Mouse (Mus musculus) MEL (cell line): ENCODE results near the gene Evc2. TPM values are rescaled to one million over a fixed set of nuclear protein-coding genes. Genes with fewer than 3 reads are reported as not detected.

Experiments
- DNase-seq: peaks from one replicate; pipeline ENCODE4 v3.0.0; 2011; ENCODE audit warnings: low read depth, low spot score
- H3K27ac ChIP-seq: 2 replicates; pipeline ENCODE4 v1.5.1; 2012; ENCODE audit warnings: low read depth, mild to moderate bottlenecking, control low read depth, low read length, moderate library complexity; ENCODE audit not compliant: control insufficient read depth
- H3K27me3 ChIP-seq, 2 experiments: fragments of 150-350 bp in 1 of 2; sonication (generic) in 1 of 2; 2 replicates each; pipeline ENCODE4 v1.6.1; 2012; ENCODE audit warnings: low read length in 2 of 2, mild to moderate bottlenecking in 2 of 2, improper control_type of control experiment in 1 of 2, moderate library complexity in 1 of 2; ENCODE audit not compliant: insufficient read depth in 2 of 2, control insufficient read depth in 1 of 2
- H3K36me3 ChIP-seq, 2 experiments: 2 replicates each; pipeline ENCODE4 v1.6.1; 2012 to 2014; ENCODE audit warnings: low read length in 2 of 2, improper control_type of control experiment in 1 of 2, inconsistent platforms in 1 of 2, mild to moderate bottlenecking in 1 of 2; ENCODE audit not compliant: insufficient read depth in 2 of 2, control insufficient read depth in 1 of 2
- H3K4me1 ChIP-seq, 2 experiments: fragments of 150-350 bp in 1 of 2; sonication (generic) in 1 of 2; 2 replicates each; pipeline ENCODE4 v1.6.1; 2012; ENCODE audit warnings: low read length in 2 of 2, improper control_type of control experiment in 1 of 2, mild to moderate bottlenecking in 1 of 2; ENCODE audit not compliant: insufficient read depth in 2 of 2, control insufficient read depth in 1 of 2
- H3K4me3 ChIP-seq, 2 experiments: fragments of 150-350 bp in 1 of 2; sonication (generic) in 1 of 2; 2 replicates each; pipeline ENCODE4 v1.5.1; 2012; ENCODE audit warnings: low read depth in 2 of 2, low read length in 2 of 2, mild to moderate bottlenecking in 2 of 2, moderate library complexity in 2 of 2, control low read depth in 1 of 2, improper control_type of control experiment in 1 of 2; ENCODE audit not compliant: control insufficient read depth in 1 of 2, insufficient read depth in 1 of 2
- H3K79me2 ChIP-seq: 2 replicates; pipeline ENCODE4 v1.6.1; 2012; ENCODE audit warnings: mild to moderate bottlenecking, low read length, moderate library complexity; ENCODE audit not compliant: control insufficient read depth, poor library complexity, insufficient read depth
- H3K9ac ChIP-seq: 2 replicates; pipeline ENCODE4 v1.6.1; 2012; ENCODE audit warnings: low read depth, mild to moderate bottlenecking, control low read depth, low read length, moderate library complexity; ENCODE audit not compliant: control insufficient read depth, poor library complexity, severe bottlenecking
- H3K9me3 ChIP-seq: fragments of 150-350 bp; sonication (generic); replicated peaks from 2 replicates; pipeline ENCODE4 v1.6.1; 2012; ENCODE audit warnings: mild to moderate bottlenecking, low read length, improper control_type of control experiment, moderate library complexity; ENCODE audit not compliant: insufficient read depth
- CTCF ChIP-seq, 3 experiments: IDR thresholded peaks in 2 of 3; conservative IDR thresholded peaks in 1 of 3; 2 replicates each; pipeline ENCODE4 v1.5.1; 2011 to 2012; ENCODE audit warnings: low read length in 3 of 3, low read depth in 2 of 3, mild to moderate bottlenecking in 2 of 3, improper control_type of control experiment in 1 of 3, inconsistent platforms in 1 of 3, mixed read lengths in 1 of 3, moderate library complexity in 1 of 3; ENCODE audit not compliant: control insufficient read depth in 1 of 3, insufficient read depth in 1 of 3, poor library complexity in 1 of 3, severe bottlenecking in 1 of 3
- E2F4 ChIP-seq: IDR thresholded peaks from 2 replicates; pipeline ENCODE4 v1.6.1; 2011; ENCODE audit warnings: low read depth, low read length, improper control_type of control experiment, borderline replicate concordance
- GABPA ChIP-seq: IDR thresholded peaks from 2 replicates; pipeline ENCODE4 v1.6.1; 2012; ENCODE audit warnings: low read depth, mild to moderate bottlenecking, inconsistent platforms, low read length, improper control_type of control experiment, moderate library complexity
- HCFC1 ChIP-seq: IDR thresholded peaks from 2 replicates; pipeline ENCODE4 v1.6.1; 2012; ENCODE audit warnings: low read depth, mild to moderate bottlenecking, inconsistent platforms, low read length, improper control_type of control experiment, moderate library complexity
- KAT2A ChIP-seq: conservative IDR thresholded peaks from 2 replicates; pipeline ENCODE4 v1.6.1; 2012; ENCODE audit warnings: low read depth, low read length, improper control_type of control experiment, inconsistent platforms
- MAZ ChIP-seq: IDR thresholded peaks from 2 replicates; pipeline ENCODE4 v1.6.1; 2012; ENCODE audit warnings: low read depth, mild to moderate bottlenecking, inconsistent platforms, low read length, improper control_type of control experiment
- MYC ChIP-seq: IDR thresholded peaks from 2 replicates; pipeline ENCODE4 v1.6.1; 2011; ENCODE audit warnings: low read depth, mild to moderate bottlenecking, low read length, improper control_type of control experiment, moderate library complexity
- NELFE ChIP-seq: IDR thresholded peaks from 2 replicates; pipeline ENCODE4 v1.6.1; 2011; ENCODE audit warnings: low read depth, low read length, improper control_type of control experiment
- NRF1 ChIP-seq: IDR thresholded peaks from 2 replicates; pipeline ENCODE4 v1.6.1; 2014; ENCODE audit warnings: low read depth, mild to moderate bottlenecking, inconsistent platforms, low read length, improper control_type of control experiment, moderate library complexity; ENCODE audit not compliant: poor library complexity, insufficient read depth, severe bottlenecking
- RAD21 ChIP-seq: IDR thresholded peaks from 2 replicates; pipeline ENCODE4 v1.6.1; 2011; ENCODE audit warnings: mild to moderate bottlenecking, low read depth, low read length, improper control_type of control experiment
- USF2 ChIP-seq, 2 experiments: IDR thresholded peaks; 2 replicates each; pipeline ENCODE4 v1.6.1; 2011 to 2012; ENCODE audit warnings: improper control_type of control experiment in 2 of 2, low read length in 2 of 2, borderline replicate concordance in 1 of 2, inconsistent platforms in 1 of 2, low read depth in 1 of 2, mild to moderate bottlenecking in 1 of 2; ENCODE audit not compliant: insufficient read depth in 1 of 2
- ZMIZ1 ChIP-seq: IDR thresholded peaks from 2 replicates; pipeline ENCODE4 v1.6.1; 2012; ENCODE audit warnings: low read depth, mild to moderate bottlenecking, inconsistent platforms, low read length, improper control_type of control experiment, moderate library complexity
- ZNF384 ChIP-seq: IDR thresholded peaks from 2 replicates; pipeline ENCODE4 v1.6.1; 2012; ENCODE audit warnings: low read depth, mild to moderate bottlenecking, inconsistent platforms, low read length, improper control_type of control experiment
- polyA plus RNA-seq, 2 experiments: library from polyadenylated mRNA; stranded (reverse) in 1 of 2; unstranded in 1 of 2; fragments of >175 nt in 1 of 2; fragments of >200 nt in 1 of 2; gene quantifications; 2 replicates each; pipeline versions ENCODE4 v1.2.1 to v1.2.4; 2012; ENCODE audit warnings: low replicate concordance in 2 of 2, low read depth in 1 of 2; ENCODE audit not compliant: insufficient read length in 2 of 2, insufficient read depth in 1 of 2, missing spikeins in 1 of 2
- total RNA-seq: library from RNA; depleted of rRNA; stranded (reverse); fragments of 300-350 nt; gene quantifications from 2 replicates; pipeline ENCODE4 v1.2.3, GENCODE M21; 2012

Gene Evc2
- total and polyA plus RNA-seq, 3 experiments: not detected

- Histone ChIP-seq H3K9ac (no peak overlapping the region), H3K4me1 (no peaks in the 10 kb centered on the region), H3K27me3 (no peaks in the 10 kb centered on the region), H3K79me2 (no peaks in the 10 kb centered on the region), H3K36me3 (no peaks in the 10 kb centered on the region), H3K4me3 (no peak overlapping the region), H3K27ac (no peak overlapping the region), H3K9me3 (no peaks in the 10 kb centered on the region)
- no peak for DNase-seq
- no peak for TF ChIP-seq ZMIZ1
- no peak for TF ChIP-seq KAT2A
Observed at GRCm38 (mm10) chr5:37343962-37344361, 5.7 kb downstream of the Evc2 start.

GRCm38 (mm10) chr5:37351791-37352190 lies 13.5 kb downstream of the Evc2 start:
- no peak overlapping the region for H3K9ac ChIP-seq
- no peaks in the 10 kb centered on the region for H3K36me3 ChIP-seq
- no peak overlapping the region for H3K27ac ChIP-seq
- TF ChIP-seq HCFC1 (no peak), E2F4 (no peak), MAZ (no peak), USF2 (IDR thresholded peaks at IDR 0.05; ENCODE audit: borderline replicate concordance in 1 of 2, insufficient read depth in 1 of 2, low read depth in 1 of 2, low read length in 2 of 2) (no peak), CTCF (IDR thresholded peaks at IDR 0.05 in 2 of 3, conservative IDR thresholded peaks at IDR 0.05 in 1 of 3; ENCODE audit: control insufficient read depth in 1 of 3, insufficient read depth in 1 of 3, low read depth in 2 of 3, low read length in 3 of 3, poor library complexity in 1 of 3, severe bottlenecking in 1 of 3) (no peak), NRF1 (no peak)
- DNase-seq: no peak
- no peaks in the 10 kb centered on the region for H3K9me3 ChIP-seq
- H3K79me2 ChIP-seq: no peaks in the 10 kb centered on the region
- no peaks in the 10 kb centered on the region for H3K4me1 ChIP-seq
- H3K27me3 ChIP-seq: no peaks in the 10 kb centered on the region
- no peak overlapping the region for H3K4me3 ChIP-seq

GRCm38 (mm10) chr5:37354385-37354784 lies 16.1 kb downstream of the Evc2 start:
- Histone ChIP-seq H3K27me3 (no peaks in the 10 kb centered on the region), H3K9me3 (no peaks in the 10 kb centered on the region), H3K27ac (no peak overlapping the region), H3K79me2 (no peaks in the 10 kb centered on the region), H3K36me3 (no peaks in the 10 kb centered on the region), H3K4me1 (no peaks in the 10 kb centered on the region), H3K4me3 (no peak overlapping the region), H3K9ac (no peak overlapping the region)
- DNase-seq: peak; percentile 9
- peak; percentile 16 to 56 (median 18); a peak in 4 of 6 replicates for TF ChIP-seq CTCF (IDR thresholded peaks at IDR 0.05 in 2 of 3, conservative IDR thresholded peaks at IDR 0.05 in 1 of 3; ENCODE audit: control insufficient read depth in 1 of 3, insufficient read depth in 1 of 3, low read depth in 2 of 3, low read length in 3 of 3, poor library complexity in 1 of 3, severe bottlenecking in 1 of 3)
- TF ChIP-seq GABPA: no peak
- TF ChIP-seq USF2 (IDR thresholded peaks at IDR 0.05; ENCODE audit: borderline replicate concordance in 1 of 2, insufficient read depth in 1 of 2, low read depth in 1 of 2, low read length in 2 of 2): no peak
- TF ChIP-seq RAD21: no peak; the same call in 1 of the 2 replicates
- no peak for TF ChIP-seq HCFC1
- TF ChIP-seq ZNF384: no peak
- TF ChIP-seq MYC: no peak
- TF ChIP-seq NELFE: no peak
